ENCODE assay signal across 7 mouse cellular contexts in genomic region chr17:74047210-74048082, GRCm38 (mm10). TPM values are rescaled to one million over a fixed set of nuclear protein-coding genes. Genes with fewer than 3 reads are reported as not detected.
DNase-seq lines count a peak whose midpoint lies in the region; ATAC-seq and TF ChIP-seq lines count a peak whose summit lies in the region.

Gene Srd5a2 (minus strand): TSS chr17:74047916.

- H3K27ac ChIP-seq in embryonic facial prominence, embryonic 10.5 days (replicated peaks), result no peak within 1 kb of the TSS
- H3K27ac ChIP-seq in intestine, postnatal 0 days (ENCODE audit: low read depth, low read length), result no peak within 1 kb of the TSS
- no peak within 1 kb of the TSS for H3K27ac ChIP-seq in neural tube, embryonic 15.5 days (replicated peaks)

- peaks cover 52% of the 10 kb centered on the region for H3K27me3 ChIP-seq in megakaryocyte, embryonic 14.5 days (replicated peaks)
- H3K27me3 ChIP-seq in embryonic facial prominence, embryonic 10.5 days (replicated peaks; ENCODE audit: low read depth, poor library complexity, severe bottlenecking), result peaks cover 66% of the 10 kb centered on the region
- peaks cover 49% of the 10 kb centered on the region for H3K27me3 ChIP-seq in intestine, postnatal 0 days (replicated peaks; ENCODE audit: control insufficient read depth, insufficient read depth, low read length)
- peaks cover 51% of the 10 kb centered on the region for H3K27me3 ChIP-seq in neural tube, embryonic 15.5 days (replicated peaks)

- H3K4me3 ChIP-seq in megakaryocyte, embryonic 14.5 days (replicated peaks), result peak within 1 kb of the TSS; percentile 66
- H3K4me3 ChIP-seq in embryonic facial prominence, embryonic 10.5 days, result peak within 1 kb of the TSS; percentile 51
- H3K4me3 ChIP-seq in intestine, postnatal 0 days (ENCODE audit: low read depth, low read length), result no peak within 1 kb of the TSS
- H3K4me3 ChIP-seq in neural tube, embryonic 15.5 days (replicated peaks), result peak within 1 kb of the TSS; percentile 36

- H3K9me3 ChIP-seq in megakaryocyte, embryonic 14.5 days, result 0 out of 2 replicates have a peak, but pooled peaks cover 2% of the 10 kb centered on the region
- H3K9me3 ChIP-seq in embryonic facial prominence, embryonic 10.5 days, result no peaks in the 10 kb centered on the region
- H3K9me3 ChIP-seq in intestine, postnatal 0 days (ENCODE audit: control insufficient read depth), result no peaks in the 10 kb centered on the region
- no peaks in the 10 kb centered on the region for H3K9me3 ChIP-seq in neural tube, embryonic 15.5 days (replicated peaks)

- peak within 1 kb of the TSS; percentile 27; the same call in 1 of the 2 replicates for H3K4me2 ChIP-seq in intestine, postnatal 0 days (replicated peaks; ENCODE audit: low read depth)
- peak within 1 kb of the TSS; percentile 61 for H3K4me2 ChIP-seq in neural tube, embryonic 15.5 days

- peaks cover 17% of the 10 kb centered on the region; the same call in 1 of the 2 replicates for H3K4me1 ChIP-seq in megakaryocyte, embryonic 14.5 days
- peaks cover 13% of the 10 kb centered on the region for H3K4me1 ChIP-seq in embryonic facial prominence, embryonic 10.5 days
- H3K4me1 ChIP-seq in intestine, postnatal 0 days (replicated peaks; ENCODE audit: control insufficient read depth, insufficient read depth, low read length), result no peaks in the 10 kb centered on the region
- H3K4me1 ChIP-seq in neural tube, embryonic 15.5 days, result peaks cover 15% of the 10 kb centered on the region

- WGBS in embryonic facial prominence, embryonic 10.5 days, result under 1% methylated on average over 45 of the region's 45 CpGs
- WGBS in intestine, postnatal 0 days, result 2% methylated on average over 45 of the region's 45 CpGs
- 1% methylated on average over 45 of the region's 45 CpGs for WGBS in neural tube, embryonic 15.5 days

- H3K9ac ChIP-seq in intestine, postnatal 0 days (ENCODE audit: low read depth, low read length), result no peak within 1 kb of the TSS
- H3K9ac ChIP-seq in neural tube, embryonic 15.5 days (replicated peaks), result no peak within 1 kb of the TSS

- no peaks in the 10 kb centered on the region for H3K36me3 ChIP-seq in megakaryocyte, embryonic 14.5 days (replicated peaks; ENCODE audit: low read length)
- no peaks in the 10 kb centered on the region for H3K36me3 ChIP-seq in embryonic facial prominence, embryonic 10.5 days (replicated peaks)
- H3K36me3 ChIP-seq in intestine, postnatal 0 days (ENCODE audit: control insufficient read depth, insufficient read depth), result no peaks in the 10 kb centered on the region
- no peaks in the 10 kb centered on the region for H3K36me3 ChIP-seq in neural tube, embryonic 15.5 days

- ATAC-seq in megakaryocyte, adult 5-6 weeks (ENCODE audit: poor library complexity, severe bottlenecking), result no peak
- ATAC-seq in intestine, postnatal 0 days, result no peak
- no peak for ATAC-seq in neural tube, embryonic 15.5 days (ENCODE audit: low FRiP score)

- TF ChIP-seq CTCF in intestine, postnatal 0 days (IDR thresholded peaks at IDR 0.05; ENCODE audit: low read depth), result no peak

- DNase-seq in embryonic facial prominence, embryonic 10.5 days (ENCODE audit: low spot score), result peak; percentile 42
- no peak for DNase-seq in left cerebral cortex, postnatal 36 days (ENCODE audit: low spot score in 2 of 2)
- DNase-seq in spleen, postnatal 10 days (ENCODE audit: low spot score in 2 of 2), result no peak

- intact Hi-C loops in left cerebral cortex, postnatal 36 days (cut with DNase I), result no loop called here

RNA-seq across cellular contexts. Expression of gene Srd5a2, which starts in this region (rescaled TPM):
- 2.2 TPM in 1 of 2 replicates, not detected in the other for polyA plus RNA-seq in megakaryocyte, embryonic 14.5 days (2012; ENCODE audit: insufficient read depth, low replicate concordance)
- total RNA-seq in megakaryocyte, adult 5-6 weeks (2015), result not detected in 2 replicates
- not detected in 2 replicates for total RNA-seq in megakaryocyte, adult 5-6 weeks (2017)
- not detected in 2 replicates for polyA plus RNA-seq in embryonic facial prominence, embryonic 10.5 days (2016; fragmentation: Nextera tagmentation; extraction: Ambion mirVana)
- polyA plus RNA-seq in intestine, postnatal 0 days (2015; fragmentation: Nextera tagmentation; extraction: Ambion mirVana), result not detected in 2 replicates
- 0.24 and 0.33 TPM in 2 replicates for polyA plus RNA-seq in neural tube, embryonic 15.5 days (2015; fragmentation: Nextera tagmentation; extraction: Ambion mirVana)
- total RNA-seq in left cerebral cortex, postnatal 36 days (2021), result under 1 TPM in 1 of 2 experiments, not detected in 1; 0.32 TPM

Comparison
In these comparisons a context has a peak if more than half of its experiments do, and no peak if none do; other contexts are left out.
1. Peak in DNase-seq and H3K4me3 ChIP-seq in embryonic facial prominence, embryonic 10.5 days; RNA of the gene not detected or under 1 TPM.